ENCODE assay signal across 8 mouse cellular contexts in genomic region chr17:25893975-25894617, GRCm38 (mm10). TPM values are rescaled to one million over a fixed set of nuclear protein-coding genes. Genes with fewer than 3 reads are reported as not detected.
A peak's percentile ranks its signal among the peaks of the same experiment; 100 is the strongest.
DNase-seq lines count a peak whose midpoint lies in the region; ATAC-seq and TF ChIP-seq lines count a peak whose summit lies in the region.

No protein-coding gene starts in this region.

- in situ Hi-C loops in CH12.LX (cut with MboI; ENCODE audit: low pct_ligation_motif_present, low pct_unique_long_range_greater_than_20kb, low sequenced_read_pairs): no loop called here

- H3K4me3 ChIP-seq in CH12.LX (replicated peaks in 1 of 3; ENCODE audit: low read depth in 2 of 3, low read length in 2 of 3, poor library complexity in 1 of 3): no peak overlapping the region
- H3K4me3 ChIP-seq in cortical plate, adult 2 months (ENCODE audit: insufficient read depth, low read length): no peak overlapping the region
- no peak overlapping the region for H3K4me3 ChIP-seq in heart, embryonic 12.5 days
- H3K4me3 ChIP-seq in kidney, postnatal 0 days (replicated peaks; ENCODE audit: low read depth, low read length): no peak overlapping the region
- no peak overlapping the region for H3K4me3 ChIP-seq in lung, postnatal 0 days (ENCODE audit: low read depth, low read length)

- peak; percentile 77 for DNase-seq in CH12.LX (ENCODE audit: extremely low read depth)
- DNase-seq in T-cell, adult 2 months (ENCODE audit: low spot score): peak; percentile 73
- peak; percentile 85 for DNase-seq in kidney, postnatal 0 days (ENCODE audit: low spot score)
- peak; percentile 86 for DNase-seq in lung, postnatal 0 days (ENCODE audit: low spot score)
- peak; percentile 49 for DNase-seq in retina, adult 2 months (ENCODE audit: low read depth, low spot score)
- DNase-seq in thymus, postnatal 4 days: peak; percentile 84

- WGBS in heart, embryonic 12.5 days: 27% methylated on average over 2 of the region's 2 CpGs
- 33% methylated on average over 2 of the region's 2 CpGs for WGBS in kidney, postnatal 0 days
- 37% methylated on average over 2 of the region's 2 CpGs for WGBS in lung, postnatal 0 days

- peaks cover 8% of the 10 kb centered on the region; the same call in 1 of the 2 replicates for H3K79me2 ChIP-seq in CH12.LX (replicated peaks; ENCODE audit: control insufficient read depth, extremely low read depth, insufficient read depth, poor library complexity, severe bottlenecking)

- H3K27me3 ChIP-seq in CH12.LX (replicated peaks): no peaks in the 10 kb centered on the region
- no peaks in the 10 kb centered on the region for H3K27me3 ChIP-seq in heart, embryonic 12.5 days (replicated peaks)
- H3K27me3 ChIP-seq in kidney, postnatal 0 days (ENCODE audit: insufficient read depth, low read length): no peaks in the 10 kb centered on the region
- H3K27me3 ChIP-seq in lung, postnatal 0 days (replicated peaks; ENCODE audit: insufficient read depth, low read length): no peaks in the 10 kb centered on the region

- H3K4me2 ChIP-seq in CH12.LX (ENCODE audit: insufficient read depth, low read depth, poor library complexity, severe bottlenecking): no peak overlapping the region
- H3K4me2 ChIP-seq in heart, embryonic 12.5 days: no peak overlapping the region
- H3K4me2 ChIP-seq in kidney, postnatal 0 days (ENCODE audit: low read length): no peak overlapping the region
- no peak overlapping the region for H3K4me2 ChIP-seq in lung, postnatal 0 days (replicated peaks; ENCODE audit: low read depth, low read length)

- TF ChIP-seq EP300 in CH12.LX (IDR thresholded peaks at IDR 0.05; ENCODE audit: low read length): no peak
- no peak for TF ChIP-seq EP300 in lung, postnatal 0 days (IDR thresholded peaks at IDR 0.05)

- peaks cover 6 to 35% of the 10 kb centered on the region in 2 experiments; a peak in 3 of 4 replicates for H3K4me1 ChIP-seq in CH12.LX (ENCODE audit: control insufficient read depth in 1 of 2, insufficient read depth in 2 of 2)
- peaks cover 3% of the 10 kb centered on the region; the same call in 1 of the 2 replicates for H3K4me1 ChIP-seq in cortical plate, adult 2 months (ENCODE audit: control insufficient read depth, insufficient read depth, low read length)
- H3K4me1 ChIP-seq in heart, embryonic 12.5 days (replicated peaks): peaks cover 17% of the 10 kb centered on the region
- no peaks in the 10 kb centered on the region for H3K4me1 ChIP-seq in kidney, postnatal 0 days (replicated peaks; ENCODE audit: insufficient read depth, low read length)
- H3K4me1 ChIP-seq in lung, postnatal 0 days (ENCODE audit: insufficient read depth, low read depth, low read length): no peaks in the 10 kb centered on the region

- no peak for TF ChIP-seq POLR2A in CH12.LX (IDR thresholded peaks at IDR 0.05; ENCODE audit: low read depth, low read length)
- TF ChIP-seq POLR2A in cortical plate, adult 2 months (IDR thresholded peaks at IDR 0.05; ENCODE audit: extremely low read depth, insufficient read depth, low read length): no peak

- no peaks in the 10 kb centered on the region for H3K9me3 ChIP-seq in CH12.LX (replicated peaks; ENCODE audit: low read length)
- no peaks in the 10 kb centered on the region for H3K9me3 ChIP-seq in heart, embryonic 12.5 days (replicated peaks)
- no peaks in the 10 kb centered on the region for H3K9me3 ChIP-seq in kidney, postnatal 0 days (replicated peaks; ENCODE audit: low read length)
- H3K9me3 ChIP-seq in lung, postnatal 0 days (ENCODE audit: low read length): no peaks in the 10 kb centered on the region

- dilution Hi-C loops in CH12.LX (cut with MboI; ENCODE audit: extremely low pct_ligation_motif_present, extremely low pct_unique_long_range_greater_than_20kb, low sequenced_read_pairs): no loop called here

- peak; percentile 90 to 97 for TF ChIP-seq CTCF in CH12.LX (conservative IDR thresholded peaks at IDR 0.05 in 1 of 2, IDR thresholded peaks at IDR 0.05 in 1 of 2; ENCODE audit: low read depth in 2 of 2, low read length in 2 of 2)
- TF ChIP-seq CTCF in cortical plate, adult 2 months (IDR thresholded peaks at IDR 0.05; ENCODE audit: extremely low read depth, insufficient read depth, low read length): peak; percentile 98
- peak; percentile 96 for TF ChIP-seq CTCF in kidney, postnatal 0 days (IDR thresholded peaks at IDR 0.05; ENCODE audit: low read depth)
- peak; percentile 98 for TF ChIP-seq CTCF in lung, postnatal 0 days (IDR thresholded peaks at IDR 0.05)

- peak; percentile 71 for ATAC-seq in heart, embryonic 12.5 days (ENCODE audit: insufficient number of reproducible peaks, low FRiP score)
- peak; percentile 77; the same call in 1 of the 2 replicates for ATAC-seq in kidney, postnatal 0 days (replicated peaks; ENCODE audit: low FRiP score, low read depth)
- peak; percentile 85 for ATAC-seq in lung, postnatal 0 days

- no peak overlapping the region for H3K27ac ChIP-seq in CH12.LX (ENCODE audit: insufficient read depth, low read depth)
- H3K27ac ChIP-seq in cortical plate, adult 2 months (ENCODE audit: insufficient read depth, low read length): no peak overlapping the region
- H3K27ac ChIP-seq in heart, embryonic 12.5 days (ENCODE audit: poor library complexity, severe bottlenecking): no peak overlapping the region
- H3K27ac ChIP-seq in kidney, postnatal 0 days: 0 out of 2 replicates have a peak overlapping the region, but pooled peaks have one; percentile 5
- no peak overlapping the region for H3K27ac ChIP-seq in lung, postnatal 0 days (ENCODE audit: low read length)

- peak; percentile 98 for TF ChIP-seq RAD21 in CH12.LX (IDR thresholded peaks at IDR 0.05; ENCODE audit: low read depth, low read length)

- peaks cover 10 to 45% of the 10 kb centered on the region in 2 experiments for H3K36me3 ChIP-seq in CH12.LX (replicated peaks in 1 of 2; ENCODE audit: control insufficient read depth in 1 of 2, insufficient read depth in 1 of 2, low read length in 1 of 2)
- H3K36me3 ChIP-seq in heart, embryonic 12.5 days: peaks cover 12% of the 10 kb centered on the region
- 0 out of 2 replicates have a peak, but pooled peaks cover 7% of the 10 kb centered on the region for H3K36me3 ChIP-seq in kidney, postnatal 0 days (ENCODE audit: insufficient read depth, low read length)
- H3K36me3 ChIP-seq in lung, postnatal 0 days (ENCODE audit: insufficient read depth, low read length): no peaks in the 10 kb centered on the region

- H3K9ac ChIP-seq in CH12.LX (ENCODE audit: insufficient read depth, low read depth): no peak overlapping the region
- no peak overlapping the region for H3K9ac ChIP-seq in heart, embryonic 12.5 days
- H3K9ac ChIP-seq in kidney, postnatal 0 days (ENCODE audit: low read depth, low read length): no peak overlapping the region
- no peak overlapping the region for H3K9ac ChIP-seq in lung, postnatal 0 days (replicated peaks; ENCODE audit: low read depth)

TF ChIP-seq in CH12.LX, 34 proteins besides CTCF, POLR2A, EP300 and RAD21 (continues in another document):
- no peak for TF ChIP-seq ZC3H11A (IDR thresholded peaks at IDR 0.05; ENCODE audit: low read depth, low read length)
- TF ChIP-seq IRF4 (IDR thresholded peaks at IDR 0.05; ENCODE audit: low read depth, low read length): no peak
- no peak for TF ChIP-seq GABPA (IDR thresholded peaks at IDR 0.05; ENCODE audit: insufficient replicate concordance, low read depth, low read length)
- no peak for TF ChIP-seq MYC (IDR thresholded peaks at IDR 0.05; ENCODE audit: low read depth, low read length)

RNA-seq across cellular contexts. Expression of gene Wfikkn1, which starts 13.4 kb away (rescaled TPM):
- total RNA-seq in CH12.LX (2012; rRNA removed): 0.25 and 0.34 TPM in 2 replicates
- total RNA-seq in CH12.LX (2014; rRNA removed): 0.11 TPM in 1 of 2 replicates, not detected in the other
- polyA plus RNA-seq in CH12.LX (2012; ENCODE audit: insufficient read length, low read depth): 0.48 and 0.69 TPM in 2 replicates
- 0.26 and 0.61 TPM in 2 replicates for polyA plus RNA-seq in cortical plate, adult 2 months (2012; rRNA removed)
- polyA plus RNA-seq in heart, embryonic 12.5 days (2016; fragmentation: Nextera tagmentation; extraction: Ambion mirVana): 0.19 and 0.40 TPM in 2 replicates
- 0.38 and 0.51 TPM in 2 replicates for polyA plus RNA-seq in kidney, postnatal 0 days (2015; fragmentation: Nextera tagmentation; extraction: Ambion mirVana)
- polyA plus RNA-seq in lung, postnatal 0 days (2015; fragmentation: Nextera tagmentation; extraction: Ambion mirVana): 0.24 and 0.26 TPM in 2 replicates

RNA-seq across cellular contexts. Expression of gene Mettl26, which starts 19.2 kb away (rescaled TPM):
- total RNA-seq in CH12.LX (2012; rRNA removed) (43.6 and 52.5 TPM in 2 replicates), CH12.LX (2014; rRNA removed) (31.9 and 33.0 TPM in 2 replicates)
- polyA plus RNA-seq in CH12.LX (2012; ENCODE audit: insufficient read length, low read depth): 29.8 and 32.0 TPM in 2 replicates
- 76.5 and 79.2 TPM in 2 replicates for polyA plus RNA-seq in cortical plate, adult 2 months (2012; rRNA removed)
- 31.3 and 36.1 TPM in 2 replicates for polyA plus RNA-seq in heart, embryonic 12.5 days (2016; fragmentation: Nextera tagmentation; extraction: Ambion mirVana)
- polyA plus RNA-seq in kidney, postnatal 0 days (2015; fragmentation: Nextera tagmentation; extraction: Ambion mirVana): 106 and 119 TPM in 2 replicates
- 48.7 and 50.7 TPM in 2 replicates for polyA plus RNA-seq in lung, postnatal 0 days (2015; fragmentation: Nextera tagmentation; extraction: Ambion mirVana)

RNA-seq across cellular contexts. Expression of gene Rab40c, which starts 25.4 kb away (rescaled TPM):
- total RNA-seq in CH12.LX (2012; rRNA removed) (6.6 and 8.0 TPM in 2 replicates), CH12.LX (2014; rRNA removed) (7.9 and 9.2 TPM in 2 replicates)
- 14.4 and 14.8 TPM in 2 replicates for polyA plus RNA-seq in CH12.LX (2012; ENCODE audit: insufficient read length, low read depth)
- polyA plus RNA-seq in cortical plate, adult 2 months (2012; rRNA removed): 68.9 and 71.1 TPM in 2 replicates
- 17.1 and 18.1 TPM in 2 replicates for polyA plus RNA-seq in heart, embryonic 12.5 days (2016; fragmentation: Nextera tagmentation; extraction: Ambion mirVana)
- 20.4 and 22.1 TPM in 2 replicates for polyA plus RNA-seq in kidney, postnatal 0 days (2015; fragmentation: Nextera tagmentation; extraction: Ambion mirVana)
- 19.3 and 21.7 TPM in 2 replicates for polyA plus RNA-seq in lung, postnatal 0 days (2015; fragmentation: Nextera tagmentation; extraction: Ambion mirVana)

RNA-seq across cellular contexts. Expression of gene Mcrip2, which starts 25.5 kb away (rescaled TPM):
- total RNA-seq in CH12.LX (2012; rRNA removed): 16.1 and 16.5 TPM in 2 replicates
- total RNA-seq in CH12.LX (2014; rRNA removed): 0.82 and 1.4 TPM in 2 replicates
- 1.7 and 2.2 TPM in 2 replicates for polyA plus RNA-seq in CH12.LX (2012; ENCODE audit: insufficient read length, low read depth)
- 29.2 and 29.9 TPM in 2 replicates for polyA plus RNA-seq in cortical plate, adult 2 months (2012; rRNA removed)
- polyA plus RNA-seq in heart, embryonic 12.5 days (2016; fragmentation: Nextera tagmentation; extraction: Ambion mirVana): 160 and 161 TPM in 2 replicates
- 128 and 138 TPM in 2 replicates for polyA plus RNA-seq in kidney, postnatal 0 days (2015; fragmentation: Nextera tagmentation; extraction: Ambion mirVana)
- polyA plus RNA-seq in lung, postnatal 0 days (2015; fragmentation: Nextera tagmentation; extraction: Ambion mirVana): 16.5 and 19.5 TPM in 2 replicates

RNA-seq across cellular contexts. Expression of gene Wdr90, which starts 32.8 kb away (rescaled TPM):
- 31.9 and 38.0 TPM in 2 replicates for total RNA-seq in CH12.LX (2012; rRNA removed)
- 16.0 and 17.5 TPM in 2 replicates for total RNA-seq in CH12.LX (2014; rRNA removed)
- 19.9 and 23.8 TPM in 2 replicates for polyA plus RNA-seq in CH12.LX (2012; ENCODE audit: insufficient read length, low read depth)
- polyA plus RNA-seq in cortical plate, adult 2 months (2012; rRNA removed): 38.2 and 48.5 TPM in 2 replicates
- polyA plus RNA-seq in heart, embryonic 12.5 days (2016; fragmentation: Nextera tagmentation; extraction: Ambion mirVana): 18.4 and 20.1 TPM in 2 replicates
- polyA plus RNA-seq in kidney, postnatal 0 days (2015; fragmentation: Nextera tagmentation; extraction: Ambion mirVana): 10.6 and 10.7 TPM in 2 replicates
- 5.6 and 5.8 TPM in 2 replicates for polyA plus RNA-seq in lung, postnatal 0 days (2015; fragmentation: Nextera tagmentation; extraction: Ambion mirVana)
